Mouse (Mus musculus) lung, adult 2 months (tissue): ENCODE results near the gene Gm37240.

Experiments
- CTCF ChIP-seq: fragments of 200-500 bp; IDR thresholded peaks from 2 replicates; pipeline ENCODE4 v1.5.1; 2011; ENCODE audit warnings: mild to moderate bottlenecking, low read length, control low read depth; ENCODE audit not compliant: insufficient read depth
- POLR2A ChIP-seq: fragments of 200-500 bp; IDR thresholded peaks from 2 replicates; pipeline ENCODE4 v1.6.1; 2011; ENCODE audit warnings: low read depth, mild to moderate bottlenecking, control low read depth, low read length, borderline replicate concordance; ENCODE audit errors: extremely low read depth

GRCm38 (mm10) chr3:85145568-85145967, 741.8 kb downstream of the Gm37240 start:
- TF ChIP-seq POLR2A = no peak
- no peak for TF ChIP-seq CTCF
